Mouse (Mus musculus) limb, embryonic 13.5 days (tissue): Measurements from ENCODE around the gene Ear14. TPM values are rescaled to one million over a fixed set of nuclear protein-coding genes. Genes with fewer than 3 reads are reported as not detected.
"Not testable (repeated sequence)": the region's sequence is repeated elsewhere in the genome, so short reads cannot be mapped to it uniquely, and the experiment has no call there.

Source experiments
- ATAC-seq: fragments of 200-750 bp; cut with Nextera tagmentation; 2 replicates; pipeline ENCODE4 v1.8.0; 2017; ENCODE audit warnings: low read depth, moderate number of reproducible peaks, moderate TSS enrichment; ENCODE audit not compliant: low FRiP score
- H3K27ac ChIP-seq: fragments of 300-500 bp; sonication (generic); 2 replicates; pipeline ENCODE4 v1.5.1; 2015; ENCODE audit warnings: inconsistent platforms, mild to moderate bottlenecking, moderate library complexity
- H3K27me3 ChIP-seq: fragments of 300-500 bp; sonication (generic); 2 replicates; pipeline ENCODE4 v1.6.1; 2015; ENCODE audit warnings: mild to moderate bottlenecking, inconsistent platforms
- H3K36me3 ChIP-seq: fragments of 300-500 bp; sonication (generic); 2 replicates; pipeline ENCODE4 v1.6.1; 2015; ENCODE audit warnings: inconsistent platforms, mild to moderate bottlenecking, moderate library complexity
- H3K4me1 ChIP-seq: fragments of 300-500 bp; sonication (generic); 2 replicates; pipeline ENCODE4 v1.6.1; 2015; ENCODE audit warnings: inconsistent platforms
- H3K4me2 ChIP-seq: fragments of 300-500 bp; sonication (generic); replicated peaks from 2 replicates; pipeline ENCODE4 v1.6.1; 2015; ENCODE audit warnings: inconsistent platforms, mild to moderate bottlenecking, moderate library complexity
- H3K4me3 ChIP-seq: fragments of 300-500 bp; sonication (generic); 2 replicates; pipeline ENCODE4 v1.5.1; 2015; ENCODE audit warnings: moderate library complexity, mild to moderate bottlenecking, inconsistent platforms
- H3K9ac ChIP-seq: fragments of 300-500 bp; sonication (generic); 2 replicates; pipeline ENCODE4 v1.6.1; 2015; ENCODE audit warnings: mild to moderate bottlenecking, inconsistent platforms
- H3K9me3 ChIP-seq: fragments of 300-500 bp; sonication (generic); 2 replicates; pipeline ENCODE4 v1.6.1; 2016; ENCODE audit warnings: inconsistent platforms
- WGBS: fragments of 180-500 bp; shearing (Covaris S2); methylation state at CpG from one replicate; pipeline ENCODE4 v1.1.7; 2015; 5-methylcytosine and 5-hydroxymethylcytosine counted together
- polyA plus RNA-seq: library from polyadenylated mRNA; unstranded; fragments of >200 nt; fragmentation: Nextera tagmentation; extraction: Ambion mirVana; gene quantifications from 2 replicates; pipeline ENCODE4 v1.2.1, GENCODE M21; 2015

Gene Ear14
- polyA plus RNA-seq, 1 experiment from 2014 or later, result not detected

DNA sequence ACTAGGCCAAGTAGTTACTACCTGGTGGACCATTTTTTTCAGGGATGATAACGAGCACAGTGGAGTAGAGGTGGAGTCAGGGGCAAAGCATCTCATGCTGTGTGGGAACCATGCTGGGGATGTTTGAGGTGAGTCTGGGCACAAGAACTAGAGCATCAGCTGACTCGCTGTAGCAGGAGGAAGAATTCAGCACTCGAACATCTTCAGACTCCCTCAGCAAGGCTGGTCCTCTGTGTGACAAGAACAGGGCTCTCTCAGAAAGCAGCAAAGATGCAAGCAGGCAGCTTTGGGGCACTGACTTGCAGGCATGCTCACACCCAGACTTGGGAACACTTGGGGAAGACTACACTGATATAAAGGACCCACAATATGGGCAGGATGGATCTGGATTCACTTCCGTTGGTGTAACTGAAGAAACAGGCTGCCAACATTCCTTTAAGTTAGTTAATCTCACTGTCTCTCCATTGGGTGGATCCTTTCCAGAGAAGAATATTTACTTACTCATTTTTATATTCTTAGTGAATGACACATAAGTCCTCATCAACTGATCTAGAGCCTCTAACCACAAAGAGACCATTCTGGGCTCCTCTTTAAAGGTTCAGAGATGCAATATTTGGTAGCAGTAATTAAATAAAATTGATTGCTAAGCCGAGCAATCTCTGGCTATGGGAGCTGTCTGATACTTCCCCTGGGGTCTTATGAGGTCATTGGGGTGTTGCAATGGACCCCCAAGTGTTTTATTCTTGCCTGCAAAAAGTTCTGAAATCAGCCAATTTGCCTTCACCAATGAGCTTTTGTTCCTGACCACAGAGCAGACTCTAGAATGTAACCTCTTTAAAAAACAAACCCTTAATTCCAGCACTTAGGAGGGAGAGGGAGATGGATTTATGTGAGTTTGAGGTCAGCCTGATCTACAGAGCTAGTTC, 3.8 kb upstream of the Ear14 start, which contains the start of gene Ang2:
Gene Ang2 (minus strand): TSS at position 51 of the 926 bp plus-strand sequence.
- Histone ChIP-seq H3K4me1 (no peaks in the 10 kb centered on the region), H3K9me3 (no peaks in the 10 kb centered on the region), H3K4me3 (no peak within 1 kb of the TSS), H3K36me3 (no peaks in the 10 kb centered on the region), H3K9ac (no peak within 1 kb of the TSS), H3K27ac (no peak within 1 kb of the TSS), H3K27me3 (no peaks in the 10 kb centered on the region), H3K4me2 (no peak within 1 kb of the TSS)
- 71% methylated on average over 5 of the region's 5 CpGs for WGBS
- no peak for ATAC-seq

DNA sequence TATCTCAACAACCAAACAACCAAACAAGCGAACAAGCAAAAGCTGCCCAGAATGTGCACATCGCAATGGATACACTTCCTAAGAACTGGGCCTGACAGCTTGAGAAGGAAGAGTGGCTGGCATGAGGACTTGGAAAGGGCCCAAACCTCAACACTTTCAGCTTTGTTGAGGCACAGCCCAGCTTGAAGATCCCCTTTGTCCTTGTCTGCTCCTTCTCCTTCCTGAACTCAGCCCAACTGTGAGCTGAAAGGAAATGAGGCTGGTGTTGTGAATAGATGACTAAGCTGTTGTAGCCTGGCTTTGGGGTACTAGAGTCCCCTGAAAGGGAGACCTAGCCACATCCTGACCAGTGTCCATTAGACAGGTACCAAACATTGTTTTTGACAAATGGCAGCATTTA, 3.1 kb upstream of the Ear14 start:
- H3K4me2 ChIP-seq, result no peak overlapping the region
- no peak overlapping the region for H3K9ac ChIP-seq
- H3K27me3 ChIP-seq, result no peaks in the 10 kb centered on the region
- H3K9me3 ChIP-seq, result no peaks in the 10 kb centered on the region
- H3K4me3 ChIP-seq, result no peak overlapping the region
- no peak overlapping the region for H3K27ac ChIP-seq
- no peaks in the 10 kb centered on the region for H3K4me1 ChIP-seq
- no peak for ATAC-seq
- H3K36me3 ChIP-seq, result no peaks in the 10 kb centered on the region
- WGBS, result 95% methylated on average over 2 of the region's 2 CpGs

DNA sequence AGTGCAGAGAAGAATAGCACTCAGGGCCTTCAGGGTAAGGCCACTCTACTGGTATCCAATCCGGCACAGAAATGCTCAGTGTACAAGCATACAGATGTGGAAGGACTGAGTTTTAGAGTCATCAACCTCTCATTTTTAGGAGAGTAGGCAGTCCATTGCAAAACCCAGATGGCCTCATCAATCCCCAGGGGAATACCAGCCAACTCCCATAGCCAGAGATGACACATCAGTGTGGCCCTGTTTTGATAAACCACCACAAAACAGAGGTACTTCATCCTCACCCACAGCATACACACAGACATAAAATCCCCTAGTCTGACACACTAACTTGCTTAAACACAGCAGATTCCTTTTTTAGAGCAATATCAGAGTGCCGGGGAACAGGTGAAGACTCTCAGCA, 2.7 kb upstream of the Ear14 start:
- H3K27me3 ChIP-seq, result no peaks in the 10 kb centered on the region
- ATAC-seq, result no peak
- H3K9ac ChIP-seq, result no peak overlapping the region
- no peaks in the 10 kb centered on the region for H3K36me3 ChIP-seq
- H3K4me1 ChIP-seq, result no peaks in the 10 kb centered on the region
- no peaks in the 10 kb centered on the region for H3K9me3 ChIP-seq
- 92% methylated on average over 2 of the region's 2 CpGs for WGBS
- H3K4me3 ChIP-seq, result no peak overlapping the region
- no peak overlapping the region for H3K27ac ChIP-seq
- no peak overlapping the region for H3K4me2 ChIP-seq

DNA sequence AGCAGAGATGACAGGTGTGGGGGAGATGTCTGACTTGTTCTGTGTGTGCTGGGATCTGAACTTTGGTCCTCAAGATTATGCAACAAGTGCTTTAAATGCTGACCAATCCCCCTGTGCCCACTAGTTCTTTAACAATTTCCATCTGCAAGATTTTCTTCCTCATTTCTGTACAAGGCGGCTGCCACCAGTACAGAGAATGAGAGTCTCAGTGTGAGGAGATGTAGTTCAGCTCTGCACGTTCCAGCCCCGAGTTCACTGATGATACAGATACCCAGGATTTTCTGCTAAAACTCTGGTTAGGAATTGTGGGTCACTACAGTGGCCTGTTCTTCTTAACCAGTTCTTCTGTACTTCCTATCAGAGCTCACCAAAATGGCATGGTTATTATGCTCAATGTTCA, 16.9 kb downstream of the Ear14 start:
- H3K4me1 ChIP-seq, H3K36me3 ChIP-seq, H3K4me2 ChIP-seq, H3K9me3 ChIP-seq, H3K4me3 ChIP-seq, ATAC-seq, H3K9ac ChIP-seq, H3K27ac ChIP-seq, H3K27me3 ChIP-seq: not testable (repeated sequence)
- WGBS, result 89% methylated on average over 3 of the region's 3 CpGs

DNA sequence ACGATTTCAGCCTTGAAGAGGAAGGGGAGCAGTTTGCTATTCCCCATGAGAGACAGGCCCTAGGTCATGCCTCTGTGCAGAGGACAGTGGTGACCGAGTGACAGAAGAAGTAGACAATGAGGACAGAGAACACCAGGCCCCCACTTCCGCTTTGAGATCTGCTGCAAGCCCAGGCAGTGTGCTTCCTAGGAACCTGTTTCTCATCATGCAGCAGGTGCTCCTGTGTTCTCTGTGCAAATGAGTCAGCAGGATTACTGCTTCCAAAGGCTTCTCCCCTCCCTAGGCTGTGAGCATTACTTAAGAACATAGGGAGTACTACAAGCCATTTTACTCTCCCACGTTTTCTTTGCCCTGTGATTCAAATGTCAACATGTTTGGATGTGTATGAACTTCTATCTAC, 26.5 kb downstream of the Ear14 start:
- H3K4me2 ChIP-seq, H3K9me3 ChIP-seq, H3K27me3 ChIP-seq, H3K27ac ChIP-seq, H3K36me3 ChIP-seq, ATAC-seq, H3K4me1 ChIP-seq, H3K9ac ChIP-seq, H3K4me3 ChIP-seq: not testable (repeated sequence)
- WGBS, result 56% methylated on average over 4 of the region's 4 CpGs

DNA sequence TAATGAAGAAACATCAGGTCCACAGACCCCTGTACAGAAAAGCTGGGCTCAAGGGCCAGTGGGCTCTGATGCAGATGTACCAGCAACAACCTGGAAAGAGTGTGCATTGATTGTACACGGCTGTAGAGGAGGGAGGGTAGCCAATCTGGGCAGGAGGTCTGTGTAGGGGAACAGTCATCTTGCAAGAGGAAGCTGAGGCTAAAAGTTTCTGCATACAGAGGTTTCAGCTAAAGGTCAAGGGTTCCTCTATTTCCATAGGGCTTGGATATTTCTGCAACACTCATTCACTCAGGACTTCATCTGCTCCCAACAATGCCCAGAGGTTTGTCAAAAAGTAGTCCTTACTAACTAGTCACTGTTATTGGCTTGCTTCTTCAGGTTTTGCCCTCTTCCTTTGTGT, 34.3 kb downstream of the Ear14 start:
- not testable (repeated sequence) for H3K4me3 ChIP-seq, H3K27ac ChIP-seq, H3K9me3 ChIP-seq, H3K9ac ChIP-seq, H3K36me3 ChIP-seq, ATAC-seq, H3K4me2 ChIP-seq, H3K4me1 ChIP-seq, H3K27me3 ChIP-seq
- 83% methylated on average over 1 of the region's 1 CpGs for WGBS

DNA sequence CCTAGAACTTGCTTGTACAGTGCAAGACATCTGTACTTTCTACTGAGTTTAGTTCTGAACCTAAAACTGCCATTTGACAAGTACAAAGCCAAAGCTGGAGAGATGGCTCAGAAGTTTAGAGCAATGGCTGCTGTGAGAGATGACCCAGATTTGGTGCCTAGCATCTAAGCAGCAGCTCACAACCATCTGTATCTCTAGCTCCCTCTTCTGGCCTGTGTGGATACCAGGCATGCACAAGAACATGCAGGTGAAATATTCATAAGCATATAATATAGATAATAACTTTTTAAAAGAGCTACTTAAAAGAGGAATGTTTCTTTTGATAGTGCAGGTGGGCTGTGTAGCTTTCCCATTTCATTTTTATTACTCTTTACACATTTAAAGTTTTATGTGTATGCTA, 37.7 kb downstream of the Ear14 start:
- no peaks in the 10 kb centered on the region for H3K36me3 ChIP-seq
- no peak overlapping the region for H3K4me2 ChIP-seq
- no peak for ATAC-seq
- no peaks in the 10 kb centered on the region for H3K4me1 ChIP-seq
- H3K4me3 ChIP-seq, result no peak overlapping the region
- no peak overlapping the region for H3K27ac ChIP-seq
- H3K9me3 ChIP-seq, result no peaks in the 10 kb centered on the region
- no peak overlapping the region for H3K9ac ChIP-seq
- H3K27me3 ChIP-seq, result no peaks in the 10 kb centered on the region

DNA sequence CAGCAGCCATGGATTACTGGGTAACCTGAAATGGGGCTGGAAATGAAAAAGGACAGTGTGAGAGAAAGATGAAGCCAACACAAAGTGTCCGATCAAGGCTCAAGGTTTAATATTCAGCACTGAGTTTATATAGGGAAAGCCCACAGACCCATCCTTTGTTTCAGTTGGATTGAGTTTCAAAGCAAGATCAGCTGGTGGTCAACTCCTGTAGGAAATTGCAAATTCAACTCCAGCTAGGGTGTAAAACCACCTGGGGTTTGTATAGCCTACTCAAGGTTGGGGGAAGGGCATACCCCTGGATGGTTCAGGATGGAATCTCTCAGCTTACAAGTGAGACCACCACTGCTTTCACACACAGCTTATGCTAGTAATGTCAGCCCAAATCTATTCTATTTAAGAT, 44.5 kb downstream of the Ear14 start:
- no peaks in the 10 kb centered on the region for H3K4me1 ChIP-seq
- H3K9me3 ChIP-seq, result no peaks in the 10 kb centered on the region
- no peaks in the 10 kb centered on the region for H3K27me3 ChIP-seq
- WGBS, result 81% methylated on average over 1 of the region's 1 CpGs
- no peaks in the 10 kb centered on the region for H3K36me3 ChIP-seq
- no peak overlapping the region for H3K9ac ChIP-seq
- H3K4me3 ChIP-seq, result no peak overlapping the region
- H3K4me2 ChIP-seq, result no peak overlapping the region
- no peak for ATAC-seq
- H3K27ac ChIP-seq, result no peak overlapping the region

DNA sequence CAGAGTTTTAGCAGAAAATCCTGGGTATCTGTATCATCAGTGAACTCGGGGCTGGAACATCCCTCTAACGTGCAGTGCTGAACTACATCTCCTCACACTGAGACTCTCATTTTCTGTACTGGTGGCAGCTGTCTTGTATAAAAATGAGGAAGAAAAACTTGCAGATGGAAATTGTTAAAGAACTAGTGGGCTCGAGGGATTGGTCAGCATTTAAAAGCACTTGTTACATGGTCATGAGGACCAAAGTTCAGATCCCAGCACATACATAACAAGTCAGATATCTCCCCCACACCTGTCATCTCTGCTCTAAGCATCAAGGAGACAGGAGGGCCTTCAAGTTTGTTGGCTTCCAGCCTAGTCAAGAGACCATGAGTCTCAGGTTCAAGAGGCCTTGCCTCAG, 47.2 kb downstream of the Ear14 start:
- Histone ChIP-seq H3K9ac (no peak overlapping the region), H3K36me3 (no peaks in the 10 kb centered on the region), H3K9me3 (no peaks in the 10 kb centered on the region), H3K4me2 (no peak overlapping the region), H3K27ac (no peak overlapping the region), H3K27me3 (no peaks in the 10 kb centered on the region), H3K4me3 (no peak overlapping the region), H3K4me1 (no peaks in the 10 kb centered on the region)
- 70% methylated on average over 3 of the region's 3 CpGs for WGBS
- ATAC-seq, result no peak

DNA sequence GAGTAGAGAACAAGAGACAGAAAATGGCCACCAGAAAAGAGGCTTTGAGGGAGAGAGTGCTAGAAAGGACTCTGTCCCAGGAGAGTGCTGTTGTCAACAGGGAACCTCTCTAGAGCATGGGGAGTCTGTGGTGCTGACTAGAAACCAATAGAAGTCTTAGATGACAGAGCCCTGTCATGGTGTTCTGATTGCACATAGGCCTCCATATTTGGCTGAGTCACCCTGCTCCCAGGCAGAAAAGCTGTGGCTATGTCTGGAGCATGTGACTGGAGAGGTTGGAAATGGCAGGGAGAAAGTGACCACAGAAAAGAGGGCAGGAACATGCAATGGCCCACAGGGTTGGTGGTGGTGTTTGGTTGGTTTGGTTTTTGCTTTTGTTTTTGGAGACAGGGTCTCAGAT, 49.0 kb downstream of the Ear14 start:
- not testable (repeated sequence) for H3K27me3 ChIP-seq, H3K36me3 ChIP-seq, H3K9me3 ChIP-seq, ATAC-seq, H3K4me3 ChIP-seq, H3K27ac ChIP-seq, H3K9ac ChIP-seq, H3K4me1 ChIP-seq, H3K4me2 ChIP-seq

DNA sequence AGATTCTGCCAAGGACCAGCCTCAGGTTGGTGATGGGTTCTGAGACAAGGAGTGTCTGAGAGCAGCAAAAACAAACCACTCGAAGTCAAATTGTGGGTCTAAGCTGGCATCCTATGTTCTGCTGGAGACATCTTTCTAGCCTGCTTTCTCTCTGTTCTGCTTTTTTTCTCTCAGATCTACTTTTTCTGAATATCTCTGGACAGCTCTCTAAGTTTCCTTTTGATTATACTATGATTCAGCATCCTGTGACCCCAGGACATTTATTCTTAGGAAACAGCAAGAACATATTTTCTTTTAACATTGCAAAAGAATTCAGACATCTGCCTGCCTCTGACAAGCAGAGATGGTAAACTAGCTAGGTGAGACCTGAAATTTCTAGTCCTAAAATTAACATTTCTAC, 50.4 kb downstream of the Ear14 start:
- no peaks in the 10 kb centered on the region for H3K4me1 ChIP-seq
- no peak overlapping the region for H3K27ac ChIP-seq
- H3K9me3 ChIP-seq, result no peaks in the 10 kb centered on the region
- H3K9ac ChIP-seq, result no peak overlapping the region
- no peak overlapping the region for H3K4me3 ChIP-seq
- no peaks in the 10 kb centered on the region for H3K27me3 ChIP-seq
- no peaks in the 10 kb centered on the region for H3K36me3 ChIP-seq
- no peak overlapping the region for H3K4me2 ChIP-seq
- no peak for ATAC-seq
- WGBS, result 86% methylated on average over 1 of the region's 1 CpGs
